Mouse (Mus musculus) liver, embryonic 12.5 days (tissue): Measurements from ENCODE around the gene Syn2. TPM values are rescaled to one million over a fixed set of nuclear protein-coding genes. Genes with fewer than 3 reads are reported as not detected.
A peak's percentile ranks its signal among the peaks of the same experiment; 100 is the strongest.

Experiments
- ATAC-seq: fragments of 200-750 bp; cut with Nextera tagmentation; 2 replicates; pipeline ENCODE4 v1.8.0; 2017; ENCODE audit warnings: moderate number of reproducible peaks, mild to moderate bottlenecking, moderate library complexity
- H3K27ac ChIP-seq: fragments of 300-500 bp; sonication (generic); 2 replicates; pipeline ENCODE4 v1.5.1; 2016; ENCODE audit warnings: mild to moderate bottlenecking
- H3K27me3 ChIP-seq: fragments of 300-500 bp; sonication (generic); replicated peaks from 2 replicates; pipeline ENCODE4 v1.6.1; 2016; ENCODE audit warnings: mild to moderate bottlenecking, moderate library complexity
- H3K36me3 ChIP-seq: fragments of 300-500 bp; sonication (generic); 2 replicates; pipeline ENCODE4 v1.6.1; 2016; ENCODE audit warnings: mild to moderate bottlenecking, moderate library complexity
- H3K4me1 ChIP-seq: fragments of 300-500 bp; sonication (generic); 2 replicates; pipeline ENCODE4 v1.6.1; 2016
- H3K4me2 ChIP-seq: fragments of 300-500 bp; sonication (generic); 2 replicates; pipeline ENCODE4 v1.6.1; 2016; ENCODE audit warnings: mild to moderate bottlenecking, moderate library complexity
- H3K4me3 ChIP-seq: fragments of 300-500 bp; sonication (generic); 2 replicates; pipeline ENCODE4 v1.5.1; 2016; ENCODE audit warnings: mild to moderate bottlenecking, moderate library complexity
- H3K9ac ChIP-seq: fragments of 300-500 bp; sonication (generic); 2 replicates; pipeline ENCODE4 v1.6.1; 2016; ENCODE audit warnings: mild to moderate bottlenecking, moderate library complexity
- H3K9me3 ChIP-seq: fragments of 300-500 bp; sonication (generic); replicated peaks from 2 replicates; pipeline ENCODE4 v1.6.1; 2016; ENCODE audit warnings: mild to moderate bottlenecking, moderate library complexity
- WGBS: fragments of 180-500 bp; shearing (Covaris S2); methylation state at CpG from one replicate; pipeline ENCODE4 v1.1.7; 2016; ENCODE audit not compliant: insufficient replicate concordance; 5-methylcytosine and 5-hydroxymethylcytosine counted together
- polyA plus RNA-seq: library from polyadenylated mRNA; unstranded; fragments of >200 nt; fragmentation: Nextera tagmentation; extraction: Ambion mirVana; gene quantifications from 2 replicates; pipeline ENCODE4 v1.2.1, GENCODE M21; 2016

The Syn2 gene
- polyA plus RNA-seq, result 0.12 TPM in 1 of 2 replicates, not detected in the other

DNA sequence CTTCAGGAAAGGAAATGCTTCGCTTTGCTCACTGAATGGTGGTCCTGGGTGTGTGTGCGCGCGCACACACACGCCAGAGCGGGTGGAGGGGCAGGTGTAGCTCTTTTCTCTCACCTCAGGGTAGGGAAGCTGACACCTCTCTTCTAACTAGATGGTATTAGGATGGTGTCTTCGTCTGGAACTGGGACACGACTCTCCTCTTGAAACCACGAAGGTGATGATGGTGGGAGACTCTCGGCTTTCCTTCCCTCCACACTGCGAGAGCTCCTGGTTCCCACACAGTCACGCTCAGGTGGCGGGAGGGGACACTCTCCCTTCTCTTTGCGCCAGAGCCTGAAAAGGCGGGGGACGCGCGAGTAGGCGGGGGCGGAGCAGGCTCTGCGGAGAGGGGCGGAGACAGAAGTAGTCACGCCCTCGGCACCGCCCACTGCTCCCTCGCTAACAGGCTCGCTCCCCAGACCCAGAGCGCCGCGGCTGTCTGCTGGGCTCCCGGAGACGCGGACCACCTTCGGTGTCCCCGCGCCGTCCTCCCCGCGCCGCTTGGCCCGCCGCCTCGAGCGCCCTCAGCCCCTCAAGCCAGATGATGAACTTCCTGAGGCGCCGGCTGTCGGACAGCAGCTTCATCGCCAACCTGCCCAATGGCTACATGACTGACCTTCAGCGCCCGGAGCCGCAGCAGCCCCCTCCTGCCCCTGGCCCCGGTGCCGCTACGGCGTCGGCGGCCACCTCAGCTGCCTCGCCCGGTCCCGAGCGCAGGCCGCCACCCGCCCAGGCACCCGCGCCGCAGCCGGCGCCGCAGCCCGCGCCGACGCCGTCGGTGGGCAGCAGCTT, at the start of gene Syn2:
Syn2 (plus strand) TSS at position 402 of the 831 bp plus-strand sequence.
- no peak within 1 kb of the TSS for H3K27ac ChIP-seq
- no peaks in the 10 kb centered on the region for H3K36me3 ChIP-seq
- peak within 1 kb of the TSS; percentile 57 for H3K4me3 ChIP-seq
- WGBS, result 2% methylated on average over 62 of the region's 75 CpGs
- peak; percentile 81 for ATAC-seq
- peak within 1 kb of the TSS; percentile 31; the same call in 1 of the 2 replicates for H3K9ac ChIP-seq
- H3K4me1 ChIP-seq, result peaks cover 12% of the 10 kb centered on the region
- peaks cover 55% of the 10 kb centered on the region for H3K27me3 ChIP-seq
- no peaks in the 10 kb centered on the region for H3K9me3 ChIP-seq
- peak within 1 kb of the TSS; percentile 80 for H3K4me2 ChIP-seq

DNA sequence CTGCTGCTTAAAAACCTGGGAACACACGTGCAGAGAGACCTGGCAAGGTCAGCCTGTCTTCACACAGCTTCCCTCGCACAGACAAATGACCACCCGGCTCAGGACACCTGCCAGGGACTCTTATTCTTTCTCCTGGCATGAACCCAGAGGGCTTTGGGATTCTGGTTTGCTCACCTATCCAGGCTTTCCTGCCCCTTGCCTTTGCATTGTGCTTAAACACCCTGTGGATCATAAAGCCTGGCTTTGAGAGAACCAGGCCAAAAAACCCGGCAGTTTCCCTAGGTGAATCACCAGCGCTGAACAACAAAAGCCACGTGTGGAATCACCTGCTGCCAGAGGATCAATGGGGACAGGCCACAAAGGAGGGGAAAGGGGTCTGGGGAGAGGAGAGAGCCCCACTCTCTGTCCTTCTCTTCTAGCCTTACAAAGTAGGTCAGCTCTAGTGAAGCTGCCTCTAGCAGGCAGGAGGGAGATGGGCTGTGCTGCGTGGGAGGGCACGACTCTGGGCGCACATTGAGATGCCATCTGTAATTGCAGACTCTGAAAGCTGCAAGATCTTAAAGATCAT, 49.3 kb upstream of the Syn2 start:
- Histone ChIP-seq H3K27ac (no peak overlapping the region), H3K27me3 (no peaks in the 10 kb centered on the region), H3K36me3 (no peaks in the 10 kb centered on the region), H3K4me3 (no peak overlapping the region), H3K9me3 (no peaks in the 10 kb centered on the region), H3K9ac (no peak overlapping the region), H3K4me2 (no peak overlapping the region), H3K4me1 (no peaks in the 10 kb centered on the region)
- no peak for ATAC-seq
- 52% methylated on average over 9 of the region's 9 CpGs for WGBS

DNA sequence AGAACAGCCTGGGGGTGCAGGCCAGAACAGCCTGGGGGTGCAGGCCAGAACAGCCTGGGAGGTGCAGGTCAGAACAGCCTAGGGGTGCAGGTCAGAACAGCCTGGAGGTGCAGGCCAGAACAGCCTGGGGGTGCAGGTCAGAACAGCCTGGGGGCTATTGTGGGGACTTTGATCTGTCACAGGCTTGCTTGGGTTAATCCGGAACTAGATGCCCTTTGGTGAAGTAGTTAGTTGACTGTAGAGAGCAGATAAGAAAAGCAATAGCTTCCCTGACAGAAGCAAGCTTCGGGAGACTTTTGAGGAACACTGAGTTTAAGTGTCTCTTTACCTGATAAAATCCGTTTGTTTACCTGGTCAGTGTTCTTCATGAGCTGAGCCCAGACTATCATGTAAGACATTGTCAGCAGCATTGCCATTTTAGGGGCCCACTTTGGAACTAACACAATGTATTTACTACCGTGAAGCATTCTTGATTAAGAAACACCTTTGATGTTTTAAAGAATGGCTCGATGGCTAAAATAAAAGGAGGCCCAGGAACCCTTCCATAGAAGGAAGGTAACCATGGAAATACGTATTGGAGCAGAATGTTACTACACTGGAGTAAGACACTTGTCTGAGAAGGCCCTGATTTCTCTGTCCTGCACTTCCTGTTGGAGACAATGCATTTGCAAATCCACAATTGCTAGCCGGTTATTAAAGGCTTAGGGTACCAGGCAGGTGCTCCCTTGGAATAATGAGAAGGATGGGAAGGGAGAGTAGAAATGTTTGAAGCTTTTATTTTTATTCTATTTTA, 46.2 kb upstream of the Syn2 start:
- no peak overlapping the region for H3K9ac ChIP-seq
- no peak overlapping the region for H3K4me3 ChIP-seq
- no peak for ATAC-seq
- H3K4me2 ChIP-seq, result no peak overlapping the region
- H3K36me3 ChIP-seq, result no peaks in the 10 kb centered on the region
- H3K27me3 ChIP-seq, result no peaks in the 10 kb centered on the region
- H3K27ac ChIP-seq, result no peak overlapping the region
- no peaks in the 10 kb centered on the region for H3K9me3 ChIP-seq
- H3K4me1 ChIP-seq, result no peaks in the 10 kb centered on the region
- WGBS, result 47% methylated on average over 7 of the region's 7 CpGs

DNA sequence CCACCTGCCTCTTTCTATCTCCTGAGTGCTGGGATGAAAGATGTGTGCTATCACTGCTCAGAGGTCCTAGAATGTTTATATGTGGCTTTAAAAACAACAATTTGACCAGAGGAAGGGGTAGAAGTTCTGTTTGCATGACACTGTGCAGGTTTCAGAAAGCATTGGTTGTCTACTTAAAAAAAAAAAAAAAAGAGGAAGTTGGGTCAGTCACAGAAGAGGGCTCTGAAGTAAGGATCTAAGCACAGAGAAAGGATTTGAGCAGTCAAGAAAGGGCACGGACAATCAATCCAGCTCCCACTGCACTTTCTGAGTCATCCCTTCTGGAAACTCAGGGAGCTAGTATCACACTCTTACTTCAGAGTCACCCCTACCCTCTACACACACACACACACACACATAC, 43.0 kb upstream of the Syn2 start:
- no peaks in the 10 kb centered on the region for H3K9me3 ChIP-seq
- 47% methylated on average over 1 of the region's 1 CpGs for WGBS
- H3K4me3 ChIP-seq, result no peak overlapping the region
- H3K36me3 ChIP-seq, result no peaks in the 10 kb centered on the region
- no peak for ATAC-seq
- no peak overlapping the region for H3K9ac ChIP-seq
- H3K27me3 ChIP-seq, result no peaks in the 10 kb centered on the region
- H3K4me2 ChIP-seq, result no peak overlapping the region
- H3K27ac ChIP-seq, result no peak overlapping the region
- H3K4me1 ChIP-seq, result no peaks in the 10 kb centered on the region

DNA sequence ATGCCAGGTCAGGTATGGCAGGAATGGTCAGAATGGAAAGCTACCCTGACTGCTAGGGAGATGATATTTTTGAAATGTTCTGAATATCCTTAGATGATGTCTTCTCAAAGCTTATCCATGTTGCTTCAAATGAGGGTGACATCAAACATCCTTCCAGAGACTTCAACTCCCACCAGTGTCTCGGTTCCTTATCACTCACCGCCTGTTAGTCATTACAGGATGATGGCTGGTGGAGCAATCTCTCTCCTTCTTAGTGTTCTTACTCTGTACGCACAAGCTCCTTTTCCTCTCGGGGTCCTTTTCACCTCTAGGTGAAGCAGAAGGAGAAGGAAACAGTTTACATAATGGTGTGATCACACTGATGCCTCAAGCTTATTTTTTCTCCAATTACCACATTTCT, 32.2 kb upstream of the Syn2 start:
- Histone ChIP-seq H3K27ac (no peak overlapping the region), H3K36me3 (no peaks in the 10 kb centered on the region), H3K27me3 (peaks cover 4% of the 10 kb centered on the region; the same call in 1 of the 2 replicates), H3K4me3 (no peak overlapping the region), H3K4me2 (no peak overlapping the region), H3K9ac (no peak overlapping the region), H3K4me1 (no peaks in the 10 kb centered on the region), H3K9me3 (no peaks in the 10 kb centered on the region)
- no peak for ATAC-seq
- 32% methylated on average over 4 of the region's 4 CpGs for WGBS

DNA sequence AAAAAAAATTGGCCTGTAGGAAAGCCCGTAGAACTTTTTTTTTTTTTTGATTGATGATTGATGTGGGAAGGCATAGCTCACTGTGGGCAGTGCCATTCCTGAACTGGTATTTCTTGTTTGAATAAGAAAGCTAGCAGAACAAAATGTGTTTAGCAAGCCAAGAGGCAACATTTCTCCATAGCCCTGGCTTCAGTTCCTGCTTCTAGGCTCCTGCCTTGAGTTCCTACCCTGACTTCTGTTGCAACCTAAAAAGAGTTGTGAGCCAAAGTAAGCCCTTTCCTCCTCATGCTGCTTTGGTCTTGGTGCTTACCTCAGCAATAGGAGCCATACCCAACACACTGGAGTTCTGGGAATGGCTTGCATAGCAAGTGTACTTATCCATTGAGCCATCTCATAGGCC, 23.3 kb upstream of the Syn2 start:
- no peaks in the 10 kb centered on the region for H3K36me3 ChIP-seq
- WGBS, result 94% methylated on average over 1 of the region's 1 CpGs

DNA sequence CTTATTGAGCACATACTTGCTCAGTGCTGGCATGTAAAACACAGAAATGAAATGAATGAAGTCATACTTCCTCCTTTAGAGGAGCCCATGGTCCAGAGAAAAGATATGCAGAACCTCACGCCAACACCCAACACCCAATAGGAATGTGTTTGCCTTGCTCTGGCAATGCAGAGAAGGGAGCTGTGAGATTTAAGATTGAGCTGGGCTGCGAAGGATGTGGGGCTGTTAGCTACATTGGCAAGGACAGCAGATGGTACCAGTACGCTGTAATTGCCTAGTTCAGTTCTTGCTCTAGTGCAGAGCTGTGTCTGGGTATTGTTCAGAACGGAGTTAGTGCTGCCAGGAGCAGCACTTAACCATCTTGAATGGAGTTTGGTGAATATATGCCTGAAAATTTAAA, 12.5 kb upstream of the Syn2 start:
- Histone ChIP-seq H3K27me3 (no peaks in the 10 kb centered on the region), H3K4me1 (no peaks in the 10 kb centered on the region; the same call in 1 of the 2 replicates), H3K9ac (no peak overlapping the region), H3K36me3 (no peaks in the 10 kb centered on the region), H3K27ac (no peak overlapping the region), H3K4me2 (no peak overlapping the region), H3K9me3 (no peaks in the 10 kb centered on the region), H3K4me3 (no peak overlapping the region)
- ATAC-seq, result no peak
- WGBS, result 66% methylated on average over 4 of the region's 4 CpGs

More for the DNA sequence above, 23.3 kb upstream of the Syn2 start:
- H3K27me3 ChIP-seq, result peaks cover 1% of the 10 kb centered on the region; the same call in 1 of the 2 replicates
- H3K4me3 ChIP-seq, result no peak overlapping the region
- H3K4me2 ChIP-seq, result no peak overlapping the region
- ATAC-seq, result no peak
- H3K4me1 ChIP-seq, result no peaks in the 10 kb centered on the region
- no peak overlapping the region for H3K27ac ChIP-seq
- no peaks in the 10 kb centered on the region for H3K9me3 ChIP-seq
- no peak overlapping the region for H3K9ac ChIP-seq

DNA sequence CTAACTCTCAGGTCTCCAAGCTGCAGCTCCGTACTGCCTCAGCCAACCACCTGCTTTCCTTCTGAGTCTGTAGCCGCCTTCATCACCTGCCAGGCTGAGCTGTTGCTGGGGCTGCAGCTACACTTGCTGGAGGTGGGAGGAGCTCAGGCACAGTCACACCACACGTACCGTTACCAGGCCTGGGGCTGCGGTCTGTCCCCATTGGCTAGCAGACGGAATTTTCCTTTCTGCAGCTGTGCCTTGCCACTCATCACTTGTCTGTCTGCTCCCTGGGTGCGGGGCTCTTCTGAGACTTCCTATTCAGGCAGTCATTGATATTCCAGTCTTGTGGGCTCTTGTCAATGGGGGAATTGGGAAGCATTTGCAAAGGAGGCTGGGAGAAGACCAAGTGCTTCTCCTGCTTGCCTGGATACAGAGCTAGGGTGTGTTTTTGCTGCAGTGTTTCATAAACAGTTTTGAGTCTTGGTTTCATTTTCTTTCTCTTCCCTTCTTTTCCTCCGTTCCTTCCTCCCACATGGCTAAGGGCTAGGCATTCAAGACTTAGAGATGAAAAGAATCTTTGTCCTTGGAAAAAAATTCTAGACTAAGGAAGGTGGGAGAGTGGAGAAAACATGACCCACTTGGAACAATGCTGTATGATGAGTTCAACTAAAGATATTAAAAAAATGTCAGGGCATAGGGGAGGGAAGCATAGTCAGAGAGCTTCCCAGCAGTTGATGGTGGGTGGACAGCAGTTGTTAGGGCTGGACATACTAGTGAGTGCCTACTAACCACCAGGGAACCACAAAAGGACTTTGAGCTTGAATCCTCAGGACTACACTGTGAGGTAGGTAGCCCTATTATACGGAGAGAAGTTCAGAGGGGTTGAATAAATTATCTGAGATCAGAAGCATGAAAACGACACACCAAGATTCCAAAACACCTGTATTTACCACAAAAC, 11.2 kb upstream of the Syn2 start:
- H3K4me2 ChIP-seq, result peak overlapping the region; percentile 19

DNA sequence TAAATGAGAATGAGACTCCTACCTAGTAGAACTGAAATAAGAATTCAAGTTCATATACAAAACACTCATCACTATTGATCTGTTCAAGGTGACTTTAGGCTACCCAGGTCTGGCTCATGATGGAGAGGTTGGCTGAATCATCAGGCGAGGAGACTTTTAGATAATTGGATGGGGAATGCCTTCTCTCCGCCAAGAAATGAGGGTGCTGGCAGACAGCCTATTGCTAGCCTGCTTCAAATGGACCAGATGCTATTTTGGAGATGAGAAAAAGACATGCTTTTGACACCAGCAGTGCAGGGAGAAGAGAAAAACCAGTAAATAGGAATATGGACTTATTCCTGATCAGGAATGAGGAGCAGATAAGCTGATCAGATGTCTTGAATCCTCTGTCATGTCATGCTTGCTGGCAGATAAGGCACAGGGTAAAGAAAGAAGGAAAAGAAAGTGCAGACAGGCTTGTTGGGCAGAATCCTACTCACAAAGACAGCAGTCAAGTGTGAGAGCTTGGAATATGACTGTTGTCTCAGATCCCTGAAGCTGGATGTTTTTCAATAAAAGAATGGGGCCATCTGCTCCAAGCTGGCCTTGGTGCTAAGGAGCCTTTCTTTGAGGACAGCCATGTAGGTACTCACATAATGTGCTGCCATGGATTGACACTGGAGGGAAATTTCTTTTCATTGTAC, 9.9 kb upstream of the Syn2 start:
- Histone ChIP-seq H3K4me2 (no peak overlapping the region), H3K27me3 (no peaks in the 10 kb centered on the region; the same call in 1 of the 2 replicates), H3K36me3 (no peaks in the 10 kb centered on the region), H3K27ac (no peak overlapping the region), H3K9ac (no peak overlapping the region), H3K4me3 (no peak overlapping the region), H3K4me1 (no peaks in the 10 kb centered on the region; the same call in 1 of the 2 replicates), H3K9me3 (no peaks in the 10 kb centered on the region)
- WGBS, result 57% methylated on average over 2 of the region's 2 CpGs
- no peak for ATAC-seq

More for the DNA sequence above, 11.2 kb upstream of the Syn2 start:
- no peak overlapping the region for H3K4me3 ChIP-seq
- 13% methylated on average over 10 of the region's 10 CpGs for WGBS
- no peak overlapping the region for H3K27ac ChIP-seq
- H3K4me1 ChIP-seq, result no peaks in the 10 kb centered on the region; the same call in 1 of the 2 replicates
- H3K9ac ChIP-seq, result no peak overlapping the region
- ATAC-seq, result no peak
- H3K36me3 ChIP-seq, result no peaks in the 10 kb centered on the region
- H3K9me3 ChIP-seq, result no peaks in the 10 kb centered on the region
- no peaks in the 10 kb centered on the region for H3K27me3 ChIP-seq

DNA sequence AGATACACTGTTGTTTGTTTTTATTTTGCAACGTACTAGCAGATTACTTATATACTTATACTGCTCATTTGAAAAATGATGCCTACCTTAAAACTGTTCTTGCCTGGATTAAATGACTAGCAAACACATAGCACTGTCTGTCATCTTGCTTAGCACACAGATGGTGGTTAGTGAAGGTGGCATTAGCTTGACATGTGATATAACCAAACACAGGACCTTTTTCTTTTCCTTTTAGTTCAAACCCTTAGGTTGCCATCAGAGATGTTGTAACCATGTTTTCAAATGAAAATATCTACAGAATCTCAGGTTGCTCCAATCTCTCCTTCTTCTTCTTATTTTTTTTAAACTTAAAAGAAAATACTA, 9.4 kb upstream of the Syn2 start:
- H3K4me3 ChIP-seq, result no peak overlapping the region
- no peaks in the 10 kb centered on the region for H3K36me3 ChIP-seq
- no peak overlapping the region for H3K9ac ChIP-seq
- H3K27ac ChIP-seq, result no peak overlapping the region
- 61% methylated on average over 1 of the region's 1 CpGs for WGBS
- no peak overlapping the region for H3K4me2 ChIP-seq
- no peaks in the 10 kb centered on the region; the same call in 1 of the 2 replicates for H3K4me1 ChIP-seq
- no peak for ATAC-seq
- no peaks in the 10 kb centered on the region; the same call in 1 of the 2 replicates for H3K27me3 ChIP-seq
- H3K9me3 ChIP-seq, result no peaks in the 10 kb centered on the region
